Mouse (Mus musculus) kidney, postnatal 25 days (tissue): ENCODE results near the gene Lancl2.

ENCODE experiments used
- DNase-seq, 2 experiments: peaks; one replicate each; pipeline ENCODE4 v3.0.0; 2021; ENCODE audit warnings: mixed read lengths in 2 of 2

Lancl2 gene

GRCm38 (mm10) chr6:57702376-57702742, at the start of gene Lancl2:
Gene Lancl2, plus strand, starts transcription at chr6:57702540.
- peak; percentile 33 to 51 for DNase-seq

GRCm38 (mm10) chr6:57661295-57661694, 41.0 kb upstream of the Lancl2 start:
- DNase-seq, result no peak

GRCm38 (mm10) chr6:57684156-57684555, 18.2 kb upstream of the Lancl2 start:
- no peak for DNase-seq

GRCm38 (mm10) chr6:57691467-57692261, 10.7 kb upstream of the Lancl2 start, which contains the start of gene Pyurf:
Gene Pyurf, minus strand, starts transcription at chr6:57692078.
- DNase-seq, result peak; percentile 91 to 96

- DNase-seq, result no peak
Measured at GRCm38 (mm10) chr6:57693116-57693515, 9.2 kb upstream of the Lancl2 start.

GRCm38 (mm10) chr6:57701686-57702085, 654 bp upstream of the Lancl2 start:
- no peak for DNase-seq

GRCm38 (mm10) chr6:57702743-57703499, 581 bp downstream of the Lancl2 start:
- peak; percentile 97 to 98 for DNase-seq

GRCm38 (mm10) chr6:57703703-57704102, 1.4 kb downstream of the Lancl2 start:
- DNase-seq, result no peak

- no peak for DNase-seq
Measured at GRCm38 (mm10) chr6:57706721-57707120, 4.4 kb downstream of the Lancl2 start.

- no peak for DNase-seq
Measured at GRCm38 (mm10) chr6:57711726-57712125, 9.4 kb downstream of the Lancl2 start.

GRCm38 (mm10) chr6:57721347-57721746, 19.0 kb downstream of the Lancl2 start:
- no peak for DNase-seq

GRCm38 (mm10) chr6:57742749-57743148, 40.4 kb downstream of the Lancl2 start:
- DNase-seq, result no peak

- DNase-seq, result peak in 1 of 2 experiments; percentile 25
Measured at GRCm38 (mm10) chr6:57743333-57743732, 41.0 kb downstream of the Lancl2 start.

- no peak for DNase-seq
Measured at GRCm38 (mm10) chr6:57744123-57744522, 41.8 kb downstream of the Lancl2 start.

- no peak for DNase-seq
Measured at GRCm38 (mm10) chr6:57744974-57745747, 42.8 kb downstream of the Lancl2 start.

GRCm38 (mm10) chr6:57745748-57746129, 43.4 kb downstream of the Lancl2 start:
- DNase-seq, result no peak

- no peak for DNase-seq
Measured at GRCm38 (mm10) chr6:57753962-57754759, 51.8 kb downstream of the Lancl2 start.

- DNase-seq, result no peak
Measured at GRCm38 (mm10) chr6:57763054-57763453, 60.7 kb downstream of the Lancl2 start.

GRCm38 (mm10) chr6:57765095-57765878, 62.9 kb downstream of the Lancl2 start:
- DNase-seq, result peak in 1 of 2 experiments; percentile 12

- DNase-seq, result no peak
Measured at GRCm38 (mm10) chr6:57766287-57766686, 63.9 kb downstream of the Lancl2 start.

GRCm38 (mm10) chr6:57767112-57767868, 65.0 kb downstream of the Lancl2 start:
- no peak for DNase-seq
